Mouse (Mus musculus) adrenal gland, postnatal 14 days (tissue): ENCODE results near the gene Rps6ka5. TPM values are rescaled to one million over a fixed set of nuclear protein-coding genes. Genes with fewer than 3 reads are reported as not detected.

Experiments
- DNase-seq: peaks from one replicate; pipeline ENCODE4 v3.0.0; 2021; ENCODE audit warnings: mixed read lengths
- total RNA-seq: library from RNA; stranded (reverse); gene quantifications from 2 replicates; pipeline ENCODE4 v1.2.3, GENCODE M21; 2021

The Rps6ka5 gene
- total RNA-seq, 1 experiment from 2014 or later: 11.2 TPM

DNA sequence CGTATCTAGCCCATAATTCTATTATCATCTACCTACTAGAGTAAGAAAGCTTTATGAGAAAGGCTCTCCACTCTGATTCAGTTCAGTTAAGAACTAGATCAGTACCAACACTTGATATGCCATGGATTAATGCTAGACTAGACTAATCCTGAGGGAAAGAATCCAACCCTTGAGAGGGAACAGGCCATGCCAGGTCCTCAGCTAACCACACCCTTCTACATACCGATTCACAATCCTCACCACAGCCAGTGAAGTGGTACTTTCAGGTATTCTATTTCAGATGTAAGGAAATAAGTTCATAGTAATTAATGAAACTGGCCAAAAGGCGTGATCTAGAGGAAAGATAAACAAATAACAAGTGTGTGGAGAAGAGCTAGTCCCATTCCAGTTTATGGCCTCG, 70.8 kb downstream of the Rps6ka5 start:
- DNase-seq: no peak

DNA sequence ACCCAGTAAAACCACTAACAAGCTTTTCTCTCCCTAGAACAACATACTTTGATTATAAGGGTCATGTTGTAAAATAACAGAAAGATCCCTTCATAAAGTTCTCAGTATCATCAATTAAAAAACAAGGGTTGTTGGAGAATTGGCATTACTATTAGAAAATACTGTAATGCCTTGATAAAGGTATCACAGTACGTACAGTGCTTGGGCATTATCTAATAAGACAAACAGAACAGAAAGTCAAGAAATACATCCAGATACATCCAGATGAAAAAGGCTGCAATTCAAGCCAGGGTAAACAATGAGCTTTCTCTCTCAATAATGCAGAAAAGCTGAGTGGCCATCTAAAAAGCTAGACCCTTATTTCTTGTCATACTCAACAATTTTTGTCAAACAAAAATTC, 84.8 kb downstream of the Rps6ka5 start:
- no peak for DNase-seq

DNA sequence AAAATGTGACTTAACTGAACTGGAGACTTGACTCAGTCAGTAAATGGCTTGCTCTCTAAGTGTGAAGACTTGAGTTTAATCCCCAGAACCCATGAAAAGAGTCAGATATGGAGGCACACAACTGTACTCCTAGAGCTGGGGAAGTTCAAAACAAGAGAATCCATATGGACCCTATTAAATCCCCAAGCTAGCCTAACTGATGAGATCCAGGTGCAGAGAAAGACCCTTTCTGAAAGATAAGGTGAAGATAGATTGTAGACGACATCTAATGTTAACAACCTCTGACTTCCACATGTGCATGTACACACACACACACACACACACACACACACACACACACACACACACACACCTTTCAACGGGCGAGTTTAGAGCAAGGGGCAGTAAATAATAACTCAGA, 86.1 kb downstream of the Rps6ka5 start:
- no peak for DNase-seq

DNA sequence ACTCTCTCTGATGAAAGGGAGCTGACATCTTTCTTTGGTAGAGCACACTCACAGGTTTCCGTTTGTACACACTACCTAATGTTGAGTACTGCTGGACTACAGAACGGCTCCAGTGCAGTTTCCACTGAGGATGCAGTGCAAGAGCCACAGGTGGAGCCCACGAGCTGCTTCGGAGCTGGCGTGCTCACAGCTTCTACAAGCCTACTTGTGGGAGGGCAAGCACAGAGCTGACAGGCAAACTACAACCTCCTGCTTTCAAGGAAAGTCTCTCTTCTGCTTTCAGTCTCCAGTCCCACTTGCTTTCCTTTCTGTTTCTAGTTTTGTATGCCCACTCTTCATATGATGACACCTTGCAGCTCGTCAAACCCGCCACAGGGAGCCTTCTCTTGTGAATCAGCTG, 87.1 kb downstream of the Rps6ka5 start:
- DNase-seq: peak; percentile 38

DNA sequence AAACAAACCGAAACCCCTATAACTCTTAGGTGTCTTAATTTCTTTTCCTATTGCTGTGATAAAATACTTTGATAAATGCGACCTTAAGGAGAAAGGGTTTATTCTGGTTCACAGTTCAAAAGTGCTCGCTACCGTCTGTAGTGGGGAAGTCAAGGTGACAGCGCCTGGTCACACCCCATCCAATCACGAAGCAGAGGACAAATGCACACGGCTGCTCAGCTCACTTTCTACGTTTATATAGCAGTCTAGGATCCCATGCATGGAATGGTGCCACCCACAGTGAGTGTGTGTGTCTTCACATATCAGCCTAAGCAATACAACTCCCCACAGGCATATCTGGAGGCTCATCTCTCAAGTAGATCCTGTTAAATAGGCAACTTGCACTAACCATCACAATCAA, 88.9 kb downstream of the Rps6ka5 start:
- no peak for DNase-seq

DNA sequence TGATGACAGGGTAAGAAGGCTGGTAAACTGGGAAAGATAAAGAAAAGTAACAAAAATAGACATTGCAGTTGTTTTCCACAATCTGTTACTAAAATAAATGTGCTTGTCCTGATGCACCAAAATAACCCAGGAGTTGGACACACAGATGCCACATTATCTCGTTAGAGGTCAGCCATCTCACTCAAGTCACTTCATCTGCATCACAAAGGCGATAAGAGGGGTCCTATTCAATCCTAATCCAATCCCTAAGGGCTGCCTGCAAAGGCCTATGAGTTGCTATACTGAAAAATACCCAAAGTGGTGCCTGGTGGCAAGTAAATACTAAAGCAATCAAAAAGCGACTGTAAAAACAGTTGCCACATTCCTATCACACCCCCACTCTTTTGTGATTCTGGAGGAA, 90.0 kb downstream of the Rps6ka5 start:
- no peak for DNase-seq

DNA sequence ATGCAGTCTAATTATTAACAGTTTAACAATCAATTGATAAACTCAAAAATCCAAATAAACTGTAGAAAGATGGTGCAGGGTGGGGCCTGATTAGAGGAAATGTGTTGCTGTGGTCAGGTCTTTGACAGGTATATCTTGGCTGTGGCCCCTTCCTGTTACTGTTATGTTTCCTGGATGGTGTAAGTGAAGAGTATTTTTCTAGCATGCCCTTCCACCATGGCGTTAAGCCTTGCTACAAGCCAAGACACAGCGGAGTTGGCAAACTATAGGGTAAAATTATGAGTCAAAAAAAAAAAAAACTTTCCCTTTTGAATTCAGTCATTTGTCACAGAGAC, 90.5 kb downstream of the Rps6ka5 start:
- no peak for DNase-seq

DNA sequence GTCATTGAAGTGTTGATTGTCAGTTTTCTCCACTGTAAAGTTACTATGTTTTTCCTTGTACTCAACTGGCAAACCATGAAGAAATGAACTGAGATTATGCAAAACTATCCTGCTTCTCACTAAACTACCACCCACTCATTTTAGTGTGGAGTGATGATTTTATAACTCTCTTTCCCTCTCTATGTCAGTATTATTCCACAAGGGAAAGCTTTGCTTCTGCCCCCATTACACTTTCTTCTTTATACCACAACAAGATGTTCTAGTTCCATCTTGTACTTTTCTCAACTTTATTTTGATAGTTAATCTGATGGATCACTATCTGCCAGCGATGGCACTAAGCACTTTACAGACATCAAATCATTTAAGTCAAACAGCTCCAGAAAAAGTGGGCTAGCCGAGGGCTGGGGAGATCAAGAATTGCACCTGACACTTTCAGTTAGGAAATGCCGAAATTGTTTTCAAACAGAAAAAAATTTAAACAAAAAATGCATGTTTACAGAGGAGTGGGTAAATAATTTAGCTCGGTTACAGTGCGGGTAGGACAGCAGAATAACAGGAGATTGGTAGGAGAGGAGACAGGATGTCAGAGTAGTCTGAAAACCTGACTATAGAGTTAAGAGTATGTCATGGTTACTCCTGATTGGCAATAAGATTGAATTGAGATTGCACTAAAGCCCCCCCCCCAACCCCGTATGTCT, 91.0 kb downstream of the Rps6ka5 start:
- no peak for DNase-seq

DNA sequence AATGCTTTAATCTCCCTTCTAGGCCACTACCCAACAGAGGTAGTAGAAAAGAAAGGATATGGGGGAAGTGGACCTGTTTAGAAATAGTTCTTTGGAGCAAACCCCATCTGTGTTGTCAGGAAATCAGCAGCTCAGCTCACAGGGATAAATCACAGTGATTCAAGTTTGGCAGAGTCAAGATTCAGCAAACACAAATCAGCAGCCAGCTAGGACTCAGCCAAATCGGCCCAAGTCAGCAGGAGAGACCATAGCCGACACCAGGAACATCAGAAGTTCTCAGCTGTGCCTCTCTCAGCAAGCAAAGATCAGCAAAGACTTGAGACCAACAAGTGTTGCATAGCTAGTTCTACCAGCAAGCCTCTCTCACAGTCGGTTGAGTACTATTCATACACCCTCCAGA, 93.6 kb downstream of the Rps6ka5 start:
- no peak for DNase-seq

DNA sequence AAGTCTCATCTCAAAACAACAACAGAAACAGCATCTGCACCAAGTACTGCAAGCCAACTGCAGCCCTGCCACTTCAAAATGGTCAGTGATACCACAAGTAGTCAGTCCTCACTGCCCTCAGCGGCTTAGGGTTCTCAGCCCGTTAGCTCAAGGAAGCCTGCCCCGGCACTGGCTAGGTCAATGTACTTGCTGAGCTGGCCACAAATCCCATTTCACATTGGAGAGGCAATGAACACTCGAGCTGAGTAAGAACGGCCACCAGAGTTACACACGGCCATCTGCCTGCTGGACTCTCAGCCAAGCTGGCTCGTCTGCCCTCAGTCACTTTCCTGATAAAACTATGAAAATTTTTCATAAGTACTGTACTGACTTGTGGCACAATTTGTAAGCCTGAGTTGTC, 95.5 kb downstream of the Rps6ka5 start:
- no peak for DNase-seq

DNA sequence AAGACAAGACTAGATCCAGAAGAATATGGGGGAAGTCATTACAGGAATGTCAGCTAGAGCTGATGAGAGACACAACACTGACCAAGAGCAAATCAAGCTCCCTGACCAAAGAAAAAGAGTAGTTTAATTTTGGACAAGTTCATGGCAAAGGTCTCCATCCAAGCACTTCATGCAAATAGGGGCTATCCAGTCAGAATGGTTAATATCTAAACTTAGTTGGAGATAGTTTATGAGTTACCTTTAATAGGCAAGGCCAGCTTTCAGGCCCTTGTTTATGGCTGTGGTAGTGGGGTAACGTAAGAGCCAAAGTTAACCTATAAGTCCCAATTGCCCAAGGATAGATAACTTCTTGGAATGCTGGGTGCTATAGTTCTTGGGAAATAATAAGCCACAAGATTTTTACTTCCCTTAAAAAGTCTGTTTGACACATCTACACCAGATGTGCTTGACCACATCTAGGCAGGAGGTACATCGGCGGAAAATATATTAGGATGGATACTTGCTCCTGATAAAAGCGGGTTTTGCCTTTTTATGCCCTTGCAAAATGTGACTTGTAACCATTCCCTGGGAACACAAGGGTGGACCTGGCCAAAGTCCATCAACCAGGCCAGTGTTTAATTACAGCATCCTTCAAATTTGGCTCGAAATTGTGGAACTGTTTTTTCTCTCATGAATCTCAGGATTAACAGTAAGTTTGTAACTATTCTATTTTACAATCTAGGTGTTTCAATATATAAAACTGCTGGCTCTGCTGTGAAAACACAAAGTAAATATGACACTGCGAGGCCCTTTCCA, 97.5 kb downstream of the Rps6ka5 start:
- DNase-seq: no peak

DNA sequence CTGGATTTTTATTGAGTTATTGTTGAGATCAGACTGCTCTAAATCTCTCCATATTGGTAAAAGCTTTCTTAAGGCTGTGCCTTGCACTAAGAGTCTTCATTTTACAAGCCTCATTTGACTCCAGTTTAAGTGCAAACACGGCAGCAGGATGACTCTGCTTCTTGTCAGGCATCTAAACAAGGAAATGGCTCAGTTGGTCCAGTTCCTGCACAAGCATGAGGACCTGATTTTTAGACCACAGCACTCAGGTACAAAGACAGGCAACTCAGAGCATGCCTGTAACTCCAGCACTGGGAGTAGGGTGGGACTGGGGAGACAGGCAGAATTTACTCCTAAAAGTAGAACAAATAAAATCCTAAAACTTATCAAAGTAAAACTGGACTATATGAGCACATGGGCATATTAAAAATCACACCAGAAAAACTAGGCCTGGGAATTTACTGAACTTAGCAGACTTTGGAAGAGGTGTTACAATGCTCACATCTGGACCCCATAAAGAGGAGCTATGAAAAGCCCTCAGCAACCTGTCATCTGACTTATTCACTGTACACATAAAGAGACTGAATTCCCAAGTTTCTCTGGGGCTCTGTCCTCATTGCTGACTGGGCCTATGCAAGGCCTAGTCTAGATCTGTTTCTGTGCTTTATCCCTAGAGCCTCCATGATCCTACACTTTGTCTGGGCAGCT, 99.6 kb downstream of the Rps6ka5 start:
- DNase-seq: no peak

DNA sequence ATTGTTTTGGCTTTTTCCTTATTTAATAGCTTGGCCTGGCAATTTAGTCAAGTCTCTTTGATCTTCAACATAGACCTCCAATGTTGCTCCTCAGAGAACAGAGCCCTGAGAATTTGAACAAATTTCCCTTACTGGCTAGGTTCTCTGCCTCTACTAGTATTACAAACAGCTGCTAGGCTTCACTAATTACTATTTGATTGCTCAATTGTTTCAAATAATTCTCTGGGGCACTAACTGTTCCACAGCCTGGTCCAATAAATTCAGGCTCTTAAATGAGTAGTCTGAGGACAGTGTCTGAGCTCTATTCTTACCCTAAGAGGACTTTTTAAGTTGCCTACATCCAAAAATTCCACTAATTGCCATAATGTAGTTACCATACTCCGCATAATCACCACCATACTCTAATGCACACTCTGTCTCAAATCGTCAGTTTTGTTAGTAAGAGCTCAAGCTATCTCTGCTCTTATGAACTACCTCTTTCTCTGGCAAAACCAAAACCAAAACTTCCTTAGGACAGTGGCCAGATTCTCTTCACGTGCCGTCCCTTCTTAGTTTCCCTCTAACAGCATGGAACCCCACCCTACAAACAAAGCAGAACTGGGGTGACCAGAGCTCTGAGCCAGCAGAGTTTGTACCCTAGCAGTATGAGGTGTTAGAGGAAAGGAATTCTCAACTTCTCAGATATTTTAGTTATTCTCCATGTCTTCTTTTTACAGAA, 100.4 kb downstream of the Rps6ka5 start:
- DNase-seq: no peak

DNA sequence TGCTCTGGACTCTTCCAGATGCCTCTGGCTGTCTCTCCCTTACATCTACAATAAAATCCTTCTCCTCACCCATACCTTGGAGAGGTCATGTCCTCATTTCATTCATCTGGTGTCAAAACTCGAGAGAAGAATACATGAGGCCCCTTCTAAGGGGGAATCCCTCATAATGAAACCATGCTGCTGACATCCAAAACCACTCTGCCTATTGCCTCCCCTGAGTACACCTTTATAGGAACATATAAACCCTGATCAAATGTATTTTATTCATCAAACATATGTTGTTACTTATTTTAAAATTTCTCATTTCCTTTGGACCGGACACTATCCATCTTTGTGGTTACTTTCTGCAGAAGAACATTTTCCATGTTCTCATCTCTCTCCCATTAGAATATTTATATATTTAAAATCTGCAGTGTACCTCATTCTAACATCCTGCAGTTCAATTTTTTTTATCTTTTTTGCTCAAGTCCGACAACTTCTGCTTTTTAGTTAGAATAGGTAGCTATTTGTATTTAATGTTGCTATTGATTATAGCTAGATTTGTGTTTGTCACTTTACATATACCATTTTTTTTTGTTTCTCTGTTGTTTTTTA, 101.8 kb downstream of the Rps6ka5 start:
- DNase-seq: no peak

DNA sequence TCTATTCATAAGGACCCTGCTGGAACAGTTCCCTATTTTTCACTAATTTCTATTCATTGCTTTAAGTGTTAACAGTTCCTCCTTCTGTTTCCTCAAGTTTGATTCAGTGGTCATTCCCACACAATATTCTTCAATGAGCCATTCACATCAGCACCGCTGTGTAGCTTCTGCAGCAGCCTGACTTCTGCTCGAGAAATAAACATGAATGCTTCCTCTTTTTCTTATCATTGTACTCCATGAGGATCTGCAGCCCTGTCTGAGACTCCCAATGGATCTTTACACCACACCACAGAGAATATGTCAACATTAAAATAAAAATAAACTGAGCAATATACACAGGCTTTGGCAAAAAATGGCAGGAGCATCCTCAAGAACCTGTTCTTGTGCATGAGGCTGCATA, 111.5 kb downstream of the Rps6ka5 start:
- no peak for DNase-seq

DNA sequence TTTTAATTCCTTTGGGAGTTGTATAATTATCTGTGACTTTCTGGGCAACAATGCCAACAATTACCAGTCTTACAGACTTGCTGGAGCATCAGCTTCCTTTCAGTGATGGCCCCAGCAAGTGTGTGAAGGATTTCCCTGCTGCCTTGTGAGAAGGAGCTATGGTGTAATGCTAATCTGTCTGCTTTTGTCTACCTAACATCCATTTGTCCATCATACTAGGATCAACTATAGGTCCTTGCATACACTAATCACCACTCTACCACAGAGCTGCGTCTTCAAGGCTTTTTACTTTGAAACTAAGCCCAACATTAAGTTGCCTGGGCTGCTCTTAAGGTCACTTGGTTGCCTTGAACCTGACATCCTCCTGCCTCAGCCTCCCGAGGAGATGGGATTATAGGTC, 112.9 kb downstream of the Rps6ka5 start:
- no peak for DNase-seq

DNA sequence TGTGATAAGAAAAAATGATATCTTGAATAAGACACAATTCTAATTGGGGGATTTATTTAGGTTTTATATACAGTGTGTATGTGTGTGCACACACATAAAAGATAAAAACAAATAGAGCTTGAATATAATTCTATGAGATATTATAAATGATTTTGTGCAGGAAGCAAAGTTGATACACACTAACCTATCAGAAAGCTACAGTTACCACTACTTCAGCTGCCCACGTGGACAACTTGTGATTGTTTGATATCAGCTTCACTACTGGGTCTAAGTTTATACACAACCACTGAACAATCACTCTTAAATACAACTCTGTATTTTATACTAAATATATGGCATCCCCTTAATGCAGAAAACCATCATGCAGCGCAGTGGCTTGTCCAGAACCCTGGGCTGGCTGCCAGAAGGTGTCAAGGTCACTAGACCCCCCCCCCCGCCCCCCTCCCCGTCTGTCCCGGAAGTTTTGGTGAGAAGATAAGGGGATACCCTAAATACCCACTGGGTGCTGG, 113.5 kb downstream of the Rps6ka5 start:
- DNase-seq: no peak

DNA sequence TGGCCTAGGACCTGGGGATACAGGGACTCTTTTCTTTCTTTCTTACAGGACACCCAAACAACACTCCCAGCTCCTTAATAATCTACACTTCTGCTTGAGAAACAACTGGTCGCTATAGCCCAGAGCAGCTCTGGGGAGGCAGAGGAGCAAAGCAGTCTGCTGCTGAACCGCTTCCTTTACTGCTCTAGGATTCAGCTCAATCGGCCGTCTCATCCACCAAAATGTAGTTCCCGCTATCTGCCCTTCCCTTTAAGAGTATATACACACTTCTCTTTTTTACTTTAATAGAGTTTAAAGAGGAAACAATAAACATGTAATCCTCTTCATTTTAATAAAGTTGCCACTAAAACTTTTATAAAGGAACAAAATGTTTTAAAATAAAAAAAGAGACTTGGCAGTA, 117.0 kb downstream of the Rps6ka5 start:
- DNase-seq: no peak

DNA sequence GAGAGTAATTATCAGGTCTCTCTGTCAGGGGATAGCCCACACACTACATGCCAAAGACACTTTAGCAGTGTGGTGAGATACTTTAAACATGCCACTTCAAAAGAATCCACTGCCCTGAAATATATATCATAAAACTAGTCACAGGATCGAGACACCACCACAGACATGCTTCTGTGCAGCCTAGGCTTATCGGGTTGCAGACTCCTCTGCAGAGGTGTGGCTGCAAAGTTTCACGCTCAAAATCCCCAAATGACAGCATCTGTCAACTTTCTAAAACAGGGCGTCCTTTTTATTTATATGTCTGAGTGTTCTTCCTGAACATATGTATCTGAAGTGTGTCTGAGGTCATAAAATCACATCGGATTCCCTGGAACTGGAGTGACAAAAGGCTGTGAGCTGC, 117.7 kb downstream of the Rps6ka5 start:
- no peak for DNase-seq

DNA sequence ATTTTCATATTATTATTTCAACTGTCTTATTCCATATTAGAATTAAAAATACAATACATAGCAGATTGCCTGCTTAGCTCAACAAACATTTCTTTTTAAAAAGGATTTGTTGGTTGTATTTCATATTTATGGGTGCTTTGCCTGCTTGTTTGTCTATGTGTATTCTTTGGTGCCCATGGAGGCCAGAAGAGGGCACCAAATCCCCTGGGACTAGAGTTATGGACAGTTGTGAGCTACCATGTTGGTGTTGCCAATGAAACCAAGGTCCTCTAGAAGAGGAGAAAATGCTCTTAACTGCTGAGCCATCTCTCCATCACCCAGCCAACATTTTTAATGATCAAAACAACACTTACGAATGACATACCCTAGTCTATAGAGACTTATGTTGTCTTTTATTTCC, 120.0 kb downstream of the Rps6ka5 start:
- DNase-seq: peak; percentile 32

DNA sequence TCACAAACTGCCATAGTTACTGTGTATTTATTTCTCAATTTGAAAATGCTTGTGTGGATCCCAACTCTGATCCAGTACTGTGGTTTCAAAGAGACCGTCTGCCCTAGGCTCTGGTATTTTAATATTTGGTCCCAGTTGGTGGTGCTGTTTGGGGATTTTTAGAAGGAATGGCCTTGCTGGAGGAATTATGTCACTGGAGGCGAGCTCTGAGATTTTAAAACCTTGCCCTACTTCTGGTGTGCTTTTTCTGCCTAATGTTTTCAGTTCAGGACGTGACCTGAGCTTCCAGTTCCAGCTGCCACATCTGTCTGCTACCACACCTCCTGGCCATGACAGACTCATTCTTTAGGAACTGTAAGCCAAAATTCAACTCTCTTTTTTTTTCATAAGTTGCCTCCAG, 121.2 kb downstream of the Rps6ka5 start:
- DNase-seq: no peak

DNA sequence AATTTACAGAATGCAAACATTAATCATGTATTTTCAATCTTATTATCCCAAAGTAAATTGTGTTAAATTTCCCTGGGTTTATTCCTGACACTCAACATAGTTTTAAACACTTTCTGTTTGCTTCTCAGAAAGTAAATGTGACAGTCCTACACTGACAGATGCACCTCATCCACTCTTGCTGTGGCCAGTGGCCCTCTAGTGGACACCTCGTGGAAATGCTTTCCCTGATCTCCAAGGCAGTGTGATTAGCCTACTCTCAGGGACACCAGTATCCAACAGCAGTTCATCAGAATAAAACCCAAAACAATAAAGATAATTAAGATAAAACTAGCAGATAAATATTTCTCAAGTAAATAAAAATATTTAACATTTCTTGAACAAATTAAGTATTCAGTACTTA, 122.2 kb downstream of the Rps6ka5 start:
- peak; percentile 66 for DNase-seq
